Mouse (Mus musculus) right cerebral cortex, postnatal 36 days (tissue): ENCODE data around the gene Abhd14a.

ENCODE experiments used
- DNase-seq, 2 experiments: peaks; one replicate each; pipeline ENCODE4 v3.0.0; 2022; ENCODE audit warnings: low spot score in 2 of 2, mixed read lengths in 1 of 2

Gene Abhd14a

DNA sequence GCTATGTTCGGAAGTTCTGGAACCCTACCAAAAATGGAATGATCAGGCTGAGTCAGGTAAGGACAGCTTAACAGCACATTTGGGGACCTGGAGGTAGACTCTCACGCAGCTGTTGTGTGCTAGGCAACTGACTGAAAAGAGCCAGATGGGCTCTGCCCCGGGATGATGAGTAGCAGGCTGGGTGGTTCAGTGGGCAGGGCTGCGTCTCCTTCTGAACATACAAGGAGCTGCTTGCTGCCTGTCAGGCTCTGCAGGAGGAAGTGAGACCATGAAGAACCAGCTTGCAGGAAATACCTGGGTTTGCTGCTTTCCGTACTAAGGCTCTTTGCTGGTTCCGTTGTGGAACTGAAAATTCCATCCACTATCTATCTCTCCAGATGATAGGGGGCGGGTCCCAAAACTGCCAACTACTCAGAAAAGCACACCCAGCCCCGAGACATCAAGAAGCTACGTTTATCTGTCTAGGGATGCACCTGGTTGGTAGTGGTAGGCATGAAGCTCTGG, 36.3 kb downstream of the Abhd14a start:
- peak; percentile 62 to 74 for DNase-seq

DNA sequence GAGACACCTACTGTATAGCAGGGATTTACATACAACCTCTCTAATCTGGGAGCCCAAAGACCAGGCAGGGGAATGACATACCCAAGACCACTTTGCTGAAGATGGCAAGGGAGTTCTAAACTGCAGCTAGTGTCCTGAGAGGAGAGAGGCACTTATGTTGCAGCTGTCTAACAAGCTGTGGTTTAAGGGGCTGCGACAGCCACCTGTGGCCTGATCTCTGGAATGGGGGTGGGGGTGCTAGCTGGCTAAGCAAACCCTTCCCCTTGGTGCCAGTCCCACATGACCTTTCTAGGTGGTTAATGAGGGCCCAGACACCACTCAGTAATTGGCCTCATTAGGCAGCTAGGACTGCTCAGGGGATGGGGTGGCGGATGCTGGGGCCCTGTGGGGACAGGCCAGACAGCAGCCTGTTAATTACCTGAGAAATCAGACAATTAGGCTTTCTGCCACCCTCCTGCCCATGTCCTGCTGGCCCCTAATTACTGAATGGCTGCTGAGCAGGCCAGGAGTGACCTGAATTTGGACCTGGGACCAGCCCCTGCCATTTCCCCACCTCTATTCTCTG, 37.3 kb downstream of the Abhd14a start:
- no peak for DNase-seq

DNA sequence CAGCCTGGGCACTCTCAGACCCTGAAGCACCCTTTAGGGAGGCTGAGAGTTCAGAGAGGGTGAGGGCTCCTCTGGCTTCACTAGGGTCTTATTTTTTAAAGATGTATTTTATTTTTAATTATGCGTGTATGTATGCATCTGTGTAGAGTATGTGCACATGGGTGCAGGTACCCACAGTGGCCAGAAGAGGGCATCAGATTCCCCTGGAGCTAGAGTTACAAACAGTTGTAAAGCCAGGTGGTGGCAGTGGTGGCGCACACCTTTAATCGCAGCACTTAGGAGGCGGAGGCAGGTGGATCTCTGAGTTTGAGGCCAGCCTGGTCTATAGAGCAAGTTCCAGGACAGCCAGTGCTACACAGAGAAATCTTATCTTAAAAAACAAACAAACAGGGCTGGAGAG, 38.4 kb downstream of the Abhd14a start:
- DNase-seq = no peak

- peak in 1 of 2 experiments; percentile 47 for DNase-seq
Measured at GRCm38 (mm10) chr9:106406443-106407078, 40.9 kb downstream of the Abhd14a start.

DNA sequence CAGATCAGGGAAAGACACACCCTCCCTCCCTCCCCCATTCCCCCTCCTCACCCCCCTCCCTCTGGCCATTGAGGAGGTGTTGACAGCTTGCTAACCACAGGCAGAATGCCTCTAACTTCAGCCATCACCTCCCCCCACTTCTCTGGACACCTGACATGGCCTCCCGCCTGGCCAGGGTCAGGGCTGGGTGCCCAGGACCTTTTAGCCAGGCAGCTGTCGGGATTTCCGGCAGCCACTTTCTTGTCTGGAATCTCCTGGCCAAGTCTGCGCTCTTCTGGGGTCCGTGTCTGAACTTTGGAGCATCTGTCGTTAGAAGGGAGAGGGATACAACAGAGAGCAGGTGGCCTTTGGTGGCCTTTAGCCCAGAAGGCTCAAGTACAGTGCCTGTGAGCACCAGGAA, 42.2 kb downstream of the Abhd14a start:
- DNase-seq = no peak

DNA sequence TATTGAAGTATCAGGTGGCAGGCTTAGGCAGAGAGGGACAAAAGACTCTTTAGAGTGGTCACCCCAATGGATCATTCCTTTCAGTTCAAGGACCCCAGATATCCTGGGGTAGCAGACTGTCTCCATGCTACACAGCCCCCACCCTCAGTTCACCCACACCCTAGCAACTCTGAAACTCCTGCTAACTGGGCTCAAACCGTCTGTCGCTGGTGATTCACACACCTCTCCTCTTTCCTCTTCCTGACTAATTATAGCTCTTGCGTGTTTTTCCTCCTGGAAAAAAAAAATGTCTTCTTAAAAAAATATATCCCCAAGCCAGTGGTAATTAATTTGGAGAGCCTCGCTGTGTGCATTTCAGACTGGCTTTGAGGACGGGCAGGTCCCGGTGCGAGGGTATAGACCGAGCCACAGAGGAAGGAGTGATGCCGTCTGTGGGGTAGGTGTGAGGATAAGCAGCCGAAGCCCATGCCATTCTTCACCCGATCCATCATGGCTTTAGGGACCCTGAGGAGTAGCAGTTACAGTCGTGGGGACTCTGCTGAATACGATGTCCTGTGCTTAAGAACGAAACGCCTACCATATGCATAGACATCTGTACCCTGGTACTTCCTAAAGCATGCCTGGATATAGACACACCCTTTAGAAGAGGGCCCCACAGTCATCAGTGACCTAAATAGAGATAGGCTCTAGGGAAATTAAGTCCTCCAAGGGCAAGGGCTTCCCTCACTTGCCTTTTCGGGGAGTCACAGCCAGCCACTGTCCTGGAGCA, 44.7 kb downstream of the Abhd14a start:
- peak in 1 of 2 experiments; percentile 66 for DNase-seq

DNA sequence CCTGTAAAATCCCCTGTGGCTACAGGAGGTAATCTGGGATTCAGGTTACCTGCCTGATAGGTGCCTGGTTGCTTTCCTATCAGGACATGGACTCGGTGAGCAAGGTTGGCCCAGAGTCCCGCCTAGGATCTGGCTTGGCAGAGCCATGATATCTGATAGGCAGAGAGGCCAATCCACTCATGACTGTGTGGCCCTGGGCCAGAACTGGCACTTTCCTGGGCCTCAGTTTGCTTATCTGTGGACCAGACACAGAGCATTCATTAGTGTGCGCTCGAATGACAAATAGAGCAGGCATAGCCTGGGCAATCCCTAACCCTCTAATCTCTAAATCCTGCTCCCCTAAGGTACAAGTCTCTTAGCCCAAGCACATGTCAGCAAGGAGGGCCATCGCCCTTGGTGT, 45.3 kb downstream of the Abhd14a start:
- DNase-seq = no peak

DNA sequence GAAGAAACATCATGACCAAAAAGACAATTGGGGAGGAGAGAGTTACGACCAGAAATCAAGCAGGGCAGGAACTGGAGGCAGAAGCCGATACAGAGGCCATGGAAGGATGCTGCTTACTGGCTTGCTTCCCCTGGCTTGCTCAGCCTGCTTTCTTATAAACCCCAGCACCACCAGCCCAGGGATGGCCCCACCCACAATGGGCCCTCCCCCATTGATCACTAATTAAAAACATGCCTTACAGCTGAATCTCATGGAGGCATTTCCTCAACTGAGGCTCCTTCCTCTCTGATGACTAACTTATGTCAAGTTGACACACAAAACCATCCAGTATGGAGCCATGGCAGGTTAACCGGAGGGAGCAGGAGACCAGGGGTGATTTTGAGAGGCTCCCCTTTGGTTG, 47.7 kb downstream of the Abhd14a start:
- no peak for DNase-seq

DNA sequence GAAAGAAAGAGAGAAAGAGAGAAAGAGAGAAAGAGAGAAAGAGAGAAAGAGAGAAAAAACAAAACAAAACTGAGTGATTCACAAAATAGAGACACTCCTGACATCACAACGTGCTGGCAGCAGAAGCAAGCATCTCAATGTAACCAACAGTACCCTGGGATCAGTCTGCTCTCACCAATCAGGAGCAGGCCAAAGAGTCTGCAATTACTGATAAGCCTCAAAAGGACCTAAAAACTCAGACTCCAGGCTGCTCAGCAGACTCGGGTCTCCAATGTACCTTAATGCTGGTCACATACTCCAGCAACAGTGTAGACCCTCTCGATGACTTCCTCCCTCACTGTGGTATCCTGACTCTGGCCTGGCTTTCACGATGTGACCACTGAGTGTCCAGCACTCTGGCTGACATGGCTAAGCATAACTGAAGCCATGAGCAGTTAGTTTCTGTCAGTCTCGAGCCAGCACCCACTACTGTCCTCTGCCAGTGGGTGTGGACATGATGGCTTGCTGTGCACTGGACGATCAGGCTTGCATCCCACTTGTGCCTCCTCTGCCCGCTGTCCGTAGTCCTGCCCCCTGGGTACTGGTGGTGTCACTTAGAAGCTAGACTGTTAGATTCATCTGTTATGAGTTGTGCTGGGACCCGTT, 48.7 kb downstream of the Abhd14a start:
- no peak for DNase-seq

- no peak for DNase-seq
Measured at GRCm38 (mm10) chr9:106397733-106398132, 49.7 kb downstream of the Abhd14a start.

DNA sequence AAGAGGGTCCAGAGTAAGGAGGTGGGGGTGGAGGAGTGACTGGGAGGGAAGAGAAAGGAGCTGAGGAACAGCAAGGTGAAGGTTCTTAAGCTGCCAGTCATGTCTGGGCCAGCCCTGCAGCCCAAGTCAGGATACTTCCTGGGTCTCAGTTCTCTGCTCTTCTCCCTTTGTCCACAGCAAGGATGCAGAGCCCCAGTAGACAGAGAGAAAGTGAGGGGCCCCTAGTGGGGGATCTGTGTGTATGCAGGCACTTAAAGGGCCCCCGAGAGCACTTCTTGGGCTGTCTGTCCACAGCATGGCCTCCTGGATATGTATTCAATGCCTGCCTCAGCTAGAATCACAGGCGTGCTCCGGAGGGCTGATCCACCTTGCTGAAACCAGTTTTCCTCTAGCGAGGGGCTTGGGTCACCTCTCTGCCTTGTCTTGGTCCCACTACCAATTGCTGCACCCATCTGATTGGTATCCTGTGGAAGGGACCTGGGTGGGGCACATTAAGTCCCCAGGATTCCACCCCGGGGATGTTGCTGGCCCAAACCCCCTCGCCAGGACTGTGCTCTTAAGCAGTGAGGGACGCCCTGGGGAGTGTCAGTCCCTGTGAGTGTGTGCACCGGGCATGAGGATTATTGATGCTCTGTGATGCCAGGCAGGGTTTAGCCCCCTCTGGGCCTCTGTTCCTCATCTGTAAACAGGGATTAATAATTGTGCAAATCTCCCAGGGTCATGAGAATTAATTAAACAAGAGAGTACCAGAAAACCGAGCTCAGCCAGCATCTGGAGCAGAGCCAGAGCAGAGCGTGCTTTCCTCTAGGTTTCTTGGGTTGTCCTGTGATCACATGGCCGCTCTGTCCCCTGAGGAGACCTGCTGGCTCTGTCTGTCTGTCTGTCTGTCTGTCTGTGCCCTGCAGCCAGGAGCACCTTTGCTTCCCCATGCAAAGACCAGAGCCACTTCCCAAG, 52.6 kb downstream of the Abhd14a start:
- no peak for DNase-seq

GRCm38 (mm10) chr9:106393548-106393947, 53.9 kb downstream of the Abhd14a start:
- DNase-seq = no peak

DNA sequence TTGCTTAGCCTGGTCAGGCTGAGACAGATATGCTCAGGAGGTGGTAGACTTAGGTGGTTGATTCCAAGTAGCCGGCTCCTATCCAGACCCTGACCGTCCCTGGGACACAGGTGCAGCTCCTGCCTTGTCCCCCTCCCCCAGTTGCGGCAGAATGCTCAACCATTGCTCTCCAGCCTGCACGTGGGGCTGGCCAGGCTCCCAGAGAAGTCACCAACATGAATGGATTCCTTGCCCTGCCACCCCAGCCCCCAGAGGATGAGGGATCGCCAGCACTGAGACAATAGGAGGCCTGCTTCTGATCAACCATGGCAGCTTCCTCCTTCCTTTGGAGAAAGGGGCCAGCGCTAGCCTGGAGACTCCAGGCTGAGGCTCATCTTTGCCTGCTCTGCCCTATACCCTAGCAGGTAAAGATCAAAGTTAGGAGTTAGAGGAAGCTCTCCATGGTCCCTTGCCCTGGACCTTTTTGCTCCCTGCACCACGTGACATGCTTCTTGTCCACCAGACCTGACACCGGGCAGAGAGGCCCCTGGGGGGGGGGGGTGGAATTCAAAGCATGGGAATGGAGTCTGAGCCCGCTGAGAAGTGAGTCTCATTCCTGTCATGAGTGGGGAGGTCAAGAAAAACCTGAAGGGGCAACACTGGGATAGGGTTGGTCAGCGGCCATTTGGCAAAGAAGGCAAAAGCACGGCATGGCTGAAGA, 54.5 kb downstream of the Abhd14a start:
- DNase-seq = no peak
